Mouse (Mus musculus): Measurements from ENCODE around the gene Lrrc58. TPM values are rescaled to one million over a fixed set of nuclear protein-coding genes. Genes with fewer than 3 reads are reported as not detected.

The Lrrc58 gene
- polyA plus RNA-seq, 1 experiment, result 32.8 TPM

- 96% methylated on average over 3 of the region's 3 CpGs for WGBS
- H3K27ac ChIP-seq (ENCODE audit: insufficient read depth, low read length), result no peak overlapping the region
- TF ChIP-seq POLR2A (IDR thresholded peaks at IDR 0.05; ENCODE audit: borderline replicate concordance, insufficient read depth, low read length), result no peak
- TF ChIP-seq CTCF (IDR thresholded peaks at IDR 0.05; ENCODE audit: borderline replicate concordance, insufficient read depth, low read depth, low read length), result no peak
- H3K4me1 ChIP-seq (ENCODE audit: control insufficient read depth, insufficient read depth, low read length), result no peaks in the 10 kb centered on the region
- no peaks in the 10 kb centered on the region for H3K27me3 ChIP-seq (ENCODE audit: control insufficient read depth, insufficient read depth, low read length)
- H3K4me3 ChIP-seq (replicated peaks; ENCODE audit: insufficient read depth, low read depth, low read length), result no peak overlapping the region
- no peak for DNase-seq
These were observed 20.8 kb downstream of the Lrrc58 start for GRCm38 (mm10) chr16:37888986-37889385.

GRCm38 (mm10) chr16:37892667-37893066 is 24.5 kb downstream of the Lrrc58 start:
- DNase-seq, result no peak
- no peak overlapping the region for H3K27ac ChIP-seq (ENCODE audit: insufficient read depth, low read length)
- no peak overlapping the region for H3K4me3 ChIP-seq (replicated peaks; ENCODE audit: insufficient read depth, low read depth, low read length)
- WGBS, result 31% methylated on average over 2 of the region's 2 CpGs
- TF ChIP-seq POLR2A (IDR thresholded peaks at IDR 0.05; ENCODE audit: borderline replicate concordance, insufficient read depth, low read length) (no peak), CTCF (IDR thresholded peaks at IDR 0.05; ENCODE audit: borderline replicate concordance, insufficient read depth, low read depth, low read length) (no peak)
- H3K27me3 ChIP-seq (ENCODE audit: control insufficient read depth, insufficient read depth, low read length), result no peaks in the 10 kb centered on the region
- H3K4me1 ChIP-seq (ENCODE audit: control insufficient read depth, insufficient read depth, low read length), result no peaks in the 10 kb centered on the region

GRCm38 (mm10) chr16:37893381-37893780 is 25.2 kb downstream of the Lrrc58 start:
- no peak overlapping the region for H3K4me3 ChIP-seq (replicated peaks; ENCODE audit: insufficient read depth, low read depth, low read length)
- TF ChIP-seq POLR2A (IDR thresholded peaks at IDR 0.05; ENCODE audit: borderline replicate concordance, insufficient read depth, low read length) (no peak), CTCF (IDR thresholded peaks at IDR 0.05; ENCODE audit: borderline replicate concordance, insufficient read depth, low read depth, low read length) (no peak)
- H3K27ac ChIP-seq (ENCODE audit: insufficient read depth, low read length), result no peak overlapping the region
- 31% methylated on average over 6 of the region's 6 CpGs for WGBS
- no peaks in the 10 kb centered on the region for H3K27me3 ChIP-seq (ENCODE audit: control insufficient read depth, insufficient read depth, low read length)
- no peaks in the 10 kb centered on the region for H3K4me1 ChIP-seq (ENCODE audit: control insufficient read depth, insufficient read depth, low read length)
- DNase-seq, result no peak

- 96% methylated on average over 2 of the region's 2 CpGs for WGBS
- Histone ChIP-seq H3K27me3 (ENCODE audit: control insufficient read depth, insufficient read depth, low read length) (no peaks in the 10 kb centered on the region), H3K4me3 (replicated peaks; ENCODE audit: insufficient read depth, low read depth, low read length) (no peak overlapping the region), H3K27ac (ENCODE audit: insufficient read depth, low read length) (no peak overlapping the region), H3K4me1 (ENCODE audit: control insufficient read depth, insufficient read depth, low read length) (no peaks in the 10 kb centered on the region)
- TF ChIP-seq POLR2A (IDR thresholded peaks at IDR 0.05; ENCODE audit: borderline replicate concordance, insufficient read depth, low read length) (no peak), CTCF (IDR thresholded peaks at IDR 0.05; ENCODE audit: borderline replicate concordance, insufficient read depth, low read depth, low read length) (no peak)
- DNase-seq, result no peak
These were observed 25.8 kb downstream of the Lrrc58 start for GRCm38 (mm10) chr16:37893942-37894341.

GRCm38 (mm10) chr16:37898790-37899189 is 30.6 kb downstream of the Lrrc58 start:
- Histone ChIP-seq H3K27me3 (ENCODE audit: control insufficient read depth, insufficient read depth, low read length) (no peaks in the 10 kb centered on the region; the same call in 1 of the 2 replicates), H3K27ac (ENCODE audit: insufficient read depth, low read length) (no peak overlapping the region), H3K4me1 (ENCODE audit: control insufficient read depth, insufficient read depth, low read length) (no peaks in the 10 kb centered on the region), H3K4me3 (replicated peaks; ENCODE audit: insufficient read depth, low read depth, low read length) (no peak overlapping the region)
- no peak for TF ChIP-seq POLR2A (IDR thresholded peaks at IDR 0.05; ENCODE audit: borderline replicate concordance, insufficient read depth, low read length)
- no peak for TF ChIP-seq CTCF (IDR thresholded peaks at IDR 0.05; ENCODE audit: borderline replicate concordance, insufficient read depth, low read depth, low read length)
- no peak for DNase-seq
- WGBS, result 94% methylated on average over 5 of the region's 5 CpGs

GRCm38 (mm10) chr16:37899357-37899756 is 31.2 kb downstream of the Lrrc58 start:
- Histone ChIP-seq H3K27ac (ENCODE audit: insufficient read depth, low read length) (no peak overlapping the region), H3K4me1 (ENCODE audit: control insufficient read depth, insufficient read depth, low read length) (no peaks in the 10 kb centered on the region), H3K27me3 (ENCODE audit: control insufficient read depth, insufficient read depth, low read length) (no peaks in the 10 kb centered on the region; the same call in 1 of the 2 replicates), H3K4me3 (replicated peaks; ENCODE audit: insufficient read depth, low read depth, low read length) (no peak overlapping the region)
- TF ChIP-seq POLR2A (IDR thresholded peaks at IDR 0.05; ENCODE audit: borderline replicate concordance, insufficient read depth, low read length) (no peak), CTCF (IDR thresholded peaks at IDR 0.05; ENCODE audit: borderline replicate concordance, insufficient read depth, low read depth, low read length) (no peak)
- DNase-seq, result no peak
- whole genome bisulfite sequencing, result 19% methylated on average over 2 of the region's 2 CpGs

- 52% methylated on average over 11 of the region's 11 CpGs for WGBS
- Histone ChIP-seq H3K27me3 (ENCODE audit: control insufficient read depth, insufficient read depth, low read length) (no peaks in the 10 kb centered on the region; the same call in 1 of the 2 replicates), H3K27ac (ENCODE audit: insufficient read depth, low read length) (no peak overlapping the region), H3K4me1 (ENCODE audit: control insufficient read depth, insufficient read depth, low read length) (no peaks in the 10 kb centered on the region), H3K4me3 (replicated peaks; ENCODE audit: insufficient read depth, low read depth, low read length) (no peak overlapping the region)
- TF ChIP-seq POLR2A (IDR thresholded peaks at IDR 0.05; ENCODE audit: borderline replicate concordance, insufficient read depth, low read length), result no peak
- no peak for TF ChIP-seq CTCF (IDR thresholded peaks at IDR 0.05; ENCODE audit: borderline replicate concordance, insufficient read depth, low read depth, low read length)
- DNase-seq, result no peak
These were observed 33.1 kb downstream of the Lrrc58 start for GRCm38 (mm10) chr16:37901318-37901717.

- Histone ChIP-seq H3K4me1 (ENCODE audit: control insufficient read depth, insufficient read depth, low read length) (no peaks in the 10 kb centered on the region), H3K27me3 (ENCODE audit: control insufficient read depth, insufficient read depth, low read length) (no peaks in the 10 kb centered on the region; the same call in 1 of the 2 replicates), H3K27ac (ENCODE audit: insufficient read depth, low read length) (no peak overlapping the region), H3K4me3 (replicated peaks; ENCODE audit: insufficient read depth, low read depth, low read length) (no peak overlapping the region)
- DNase-seq, result peak in 1 of 2 experiments; percentile 8
- WGBS, result 58% methylated on average over 3 of the region's 3 CpGs
- TF ChIP-seq POLR2A (IDR thresholded peaks at IDR 0.05; ENCODE audit: borderline replicate concordance, insufficient read depth, low read length) (no peak), CTCF (IDR thresholded peaks at IDR 0.05; ENCODE audit: borderline replicate concordance, insufficient read depth, low read depth, low read length) (no peak)
These were observed 38.3 kb downstream of the Lrrc58 start for GRCm38 (mm10) chr16:37906456-37906855.
